Mouse (Mus musculus) heart, embryonic 13.5 days (tissue): ENCODE data around the gene Sema3a. TPM values are rescaled to one million over a fixed set of nuclear protein-coding genes. Genes with fewer than 3 reads are reported as not detected.

Experiments
- ATAC-seq: fragments of 200-750 bp; cut with Nextera tagmentation; 2 replicates; pipeline ENCODE4 v1.8.0; 2017; ENCODE audit warnings: moderate TSS enrichment; ENCODE audit not compliant: insufficient number of reproducible peaks, low FRiP score, low TSS enrichment; ENCODE audit errors: extremely low read depth
- H3K27ac ChIP-seq: fragments of 300-500 bp; sonication (generic); replicated peaks from 2 replicates; pipeline ENCODE4 v1.5.1; 2015; ENCODE audit warnings: moderate library complexity, mild to moderate bottlenecking, inconsistent platforms
- H3K27me3 ChIP-seq: fragments of 300-500 bp; sonication (generic); replicated peaks from 2 replicates; pipeline ENCODE4 v1.6.1; 2015; ENCODE audit warnings: mild to moderate bottlenecking, inconsistent platforms
- H3K36me3 ChIP-seq: fragments of 300-500 bp; sonication (generic); 2 replicates; pipeline ENCODE4 v1.6.1; 2015; ENCODE audit warnings: mild to moderate bottlenecking, inconsistent platforms
- H3K4me1 ChIP-seq: fragments of 300-500 bp; sonication (generic); 2 replicates; pipeline ENCODE4 v1.6.1; 2015; ENCODE audit warnings: inconsistent platforms
- H3K4me2 ChIP-seq: fragments of 300-500 bp; sonication (generic); 2 replicates; pipeline ENCODE4 v1.6.1; 2015; ENCODE audit warnings: inconsistent platforms, mild to moderate bottlenecking, moderate library complexity
- H3K4me3 ChIP-seq: fragments of 300-500 bp; sonication (generic); 2 replicates; pipeline ENCODE4 v1.5.1; 2015; ENCODE audit warnings: moderate library complexity, mild to moderate bottlenecking, inconsistent platforms
- H3K9ac ChIP-seq: fragments of 300-500 bp; sonication (generic); 2 replicates; pipeline ENCODE4 v1.6.1; 2015; ENCODE audit warnings: inconsistent platforms, mild to moderate bottlenecking, moderate library complexity
- H3K9me3 ChIP-seq: fragments of 300-500 bp; sonication (generic); 2 replicates; pipeline ENCODE4 v1.6.1; 2016; ENCODE audit warnings: inconsistent platforms
- WGBS: fragments of 180-500 bp; shearing (Covaris S2); methylation state at CpG from one replicate; pipeline ENCODE4 v1.1.7; 2015; ENCODE audit warnings: mixed read lengths; 5-methylcytosine and 5-hydroxymethylcytosine counted together
- polyA plus RNA-seq: library from polyadenylated mRNA; unstranded; fragments of >200 nt; fragmentation: Nextera tagmentation; extraction: Ambion mirVana; gene quantifications from 2 replicates; pipeline ENCODE4 v1.2.1, GENCODE M21; 2015

Sema3a gene
- polyA plus RNA-seq, 1 experiment from 2014 or later = 14.5 TPM

DNA sequence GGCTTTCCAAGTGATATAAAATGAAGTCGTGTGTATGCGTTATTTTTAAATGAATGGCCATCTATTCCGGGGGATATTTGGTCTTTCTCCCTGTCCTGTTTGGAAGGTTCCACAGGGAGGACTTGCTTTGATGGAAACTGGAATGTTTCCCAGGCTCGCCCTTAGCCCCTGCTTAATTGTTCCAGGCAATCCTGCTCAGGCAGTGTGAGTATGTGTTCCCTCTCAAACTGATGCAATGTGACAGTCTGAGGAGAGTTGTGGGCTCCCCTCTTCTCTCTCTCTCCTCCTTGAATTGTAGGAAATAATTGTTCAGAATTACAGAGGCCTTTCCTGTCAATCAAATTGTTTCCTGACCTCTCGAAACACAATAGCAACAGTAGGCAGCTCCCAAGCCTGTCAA is 202.1 kb downstream of the Sema3a start:
- H3K27me3 ChIP-seq = no peaks in the 10 kb centered on the region
- H3K9me3 ChIP-seq = no peaks in the 10 kb centered on the region
- no peaks in the 10 kb centered on the region for H3K4me1 ChIP-seq
- H3K4me2 ChIP-seq = no peak overlapping the region
- no peak overlapping the region for H3K9ac ChIP-seq
- WGBS = 60% methylated on average over 5 of the region's 5 CpGs
- H3K27ac ChIP-seq = no peak overlapping the region
- H3K36me3 ChIP-seq = no peaks in the 10 kb centered on the region
- ATAC-seq = no peak
- no peak overlapping the region for H3K4me3 ChIP-seq

DNA sequence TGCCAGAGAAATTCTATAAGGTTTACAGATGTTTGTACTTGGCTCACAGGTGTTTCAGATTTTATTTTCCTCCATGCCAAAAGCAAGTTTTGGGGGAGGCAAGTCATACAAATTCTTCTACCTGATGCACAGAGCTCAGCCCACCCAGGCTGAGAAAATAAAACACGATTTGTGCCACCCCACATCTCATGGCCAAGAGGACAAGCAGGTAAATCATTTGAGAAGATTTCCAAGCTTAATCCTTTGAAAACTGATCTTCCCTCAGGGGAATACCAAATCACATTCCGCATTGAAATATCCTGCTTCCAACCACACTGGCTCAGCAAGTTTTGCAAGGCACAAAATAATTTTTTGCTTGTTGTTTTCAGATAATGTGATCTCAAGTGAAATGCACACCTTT is 206.2 kb downstream of the Sema3a start:
- no peak overlapping the region for H3K4me3 ChIP-seq
- H3K9ac ChIP-seq = no peak overlapping the region
- no peak overlapping the region for H3K4me2 ChIP-seq
- H3K4me1 ChIP-seq = no peaks in the 10 kb centered on the region
- no peak overlapping the region for H3K27ac ChIP-seq
- H3K36me3 ChIP-seq = no peaks in the 10 kb centered on the region
- no peaks in the 10 kb centered on the region for H3K9me3 ChIP-seq
- WGBS = 63% methylated on average over 2 of the region's 2 CpGs
- H3K27me3 ChIP-seq = no peaks in the 10 kb centered on the region
- no peak for ATAC-seq

- Histone ChIP-seq H3K9me3 (no peaks in the 10 kb centered on the region), H3K4me2 (no peak overlapping the region), H3K9ac (no peak overlapping the region), H3K27ac (no peak overlapping the region), H3K36me3 (no peaks in the 10 kb centered on the region), H3K4me3 (no peak overlapping the region), H3K4me1 (no peaks in the 10 kb centered on the region), H3K27me3 (no peaks in the 10 kb centered on the region)
- no peak for ATAC-seq
- 71% methylated on average over 1 of the region's 1 CpGs for WGBS
Measured at GRCm38 (mm10) chr5:13337665-13338064, 212.5 kb downstream of the Sema3a start.

DNA sequence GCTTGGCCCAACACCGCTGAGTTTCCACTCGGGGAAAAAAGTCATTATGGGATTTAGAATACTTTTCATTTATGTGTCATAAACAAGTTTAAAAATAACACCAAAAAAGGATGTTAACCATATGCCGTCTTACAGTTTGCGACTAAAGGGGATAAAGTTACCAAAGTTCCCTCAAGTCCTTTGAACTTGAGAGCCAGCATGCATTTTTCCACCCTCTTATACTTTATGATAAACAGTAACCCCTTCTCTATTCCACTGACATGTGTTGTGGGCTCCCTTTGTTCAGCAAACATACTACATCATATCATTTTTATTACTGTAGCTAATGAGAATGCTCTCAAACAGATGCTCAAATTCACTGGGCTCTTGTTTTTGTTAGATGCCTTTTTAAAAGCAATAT is 221.9 kb downstream of the Sema3a start:
- WGBS = 72% methylated on average over 4 of the region's 4 CpGs
- Histone ChIP-seq H3K27ac (no peak overlapping the region), H3K4me2 (no peak overlapping the region), H3K27me3 (no peaks in the 10 kb centered on the region), H3K4me1 (no peaks in the 10 kb centered on the region), H3K9ac (no peak overlapping the region), H3K9me3 (no peaks in the 10 kb centered on the region), H3K36me3 (no peaks in the 10 kb centered on the region), H3K4me3 (no peak overlapping the region)
- no peak for ATAC-seq

DNA sequence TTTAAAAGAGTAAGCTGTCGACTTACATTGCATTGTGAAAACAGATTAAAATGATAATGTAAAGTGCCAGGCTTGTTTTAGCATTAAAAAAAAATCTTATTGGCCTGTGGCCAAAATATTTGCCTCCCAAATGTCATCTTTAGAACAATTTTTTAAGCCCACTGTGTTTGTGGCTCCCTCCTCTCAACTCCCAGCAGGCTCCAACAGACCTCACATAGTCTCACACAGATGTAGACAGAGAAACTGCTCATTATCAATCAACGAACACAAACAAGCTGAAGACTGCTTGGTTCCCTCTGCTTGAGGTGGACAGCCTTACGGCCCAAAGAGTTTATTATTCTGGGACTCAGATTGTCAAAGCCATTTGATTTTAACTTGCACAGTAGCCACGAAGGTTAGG is 226.4 kb downstream of the Sema3a start:
- Histone ChIP-seq H3K36me3 (no peaks in the 10 kb centered on the region), H3K9ac (no peak overlapping the region), H3K27me3 (no peaks in the 10 kb centered on the region), H3K4me2 (no peak overlapping the region), H3K4me3 (no peak overlapping the region), H3K9me3 (no peaks in the 10 kb centered on the region), H3K4me1 (0 out of 2 replicates have a peak, but pooled peaks cover 4% of the 10 kb centered on the region), H3K27ac (no peak overlapping the region)
- 40% methylated on average over 4 of the region's 4 CpGs for WGBS
- ATAC-seq = no peak

- no peak overlapping the region for H3K9ac ChIP-seq
- ATAC-seq = no peak
- no peak overlapping the region for H3K4me3 ChIP-seq
- H3K27me3 ChIP-seq = no peaks in the 10 kb centered on the region
- no peak overlapping the region for H3K4me2 ChIP-seq
- no peaks in the 10 kb centered on the region for H3K36me3 ChIP-seq
- 0 out of 2 replicates have a peak, but pooled peaks cover 4% of the 10 kb centered on the region for H3K4me1 ChIP-seq
- no peak overlapping the region for H3K27ac ChIP-seq
- 53% methylated on average over 1 of the region's 1 CpGs for WGBS
- H3K9me3 ChIP-seq = no peaks in the 10 kb centered on the region
Measured at GRCm38 (mm10) chr5:13352995-13353394, 227.8 kb downstream of the Sema3a start.

DNA sequence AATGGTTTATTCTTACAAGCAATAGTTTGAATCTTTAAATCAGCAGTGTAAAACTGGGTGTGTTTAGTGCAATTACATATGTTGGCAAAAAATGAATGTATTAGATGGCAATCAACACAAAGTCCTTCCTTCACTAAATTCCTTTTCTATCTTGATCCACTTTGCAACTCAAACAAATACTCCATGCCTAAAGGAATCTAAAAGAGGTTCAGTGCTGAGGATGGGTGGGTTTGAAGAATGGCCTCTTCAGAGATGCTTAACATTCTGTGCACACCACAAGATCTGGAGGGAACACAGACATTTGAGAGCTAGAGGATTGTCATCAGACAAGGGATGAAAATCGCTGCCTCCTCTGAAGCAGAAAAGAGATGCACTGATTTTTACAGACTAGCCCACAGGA is 228.3 kb downstream of the Sema3a start:
- Histone ChIP-seq H3K9me3 (no peaks in the 10 kb centered on the region), H3K27me3 (no peaks in the 10 kb centered on the region), H3K4me3 (no peak overlapping the region), H3K9ac (no peak overlapping the region), H3K4me2 (no peak overlapping the region), H3K27ac (no peak overlapping the region), H3K36me3 (no peaks in the 10 kb centered on the region), H3K4me1 (0 out of 2 replicates have a peak, but pooled peaks cover 4% of the 10 kb centered on the region)
- WGBS = 55% methylated on average over 1 of the region's 1 CpGs
- ATAC-seq = no peak

GRCm38 (mm10) chr5:13354913-13355312 is 229.7 kb downstream of the Sema3a start:
- Histone ChIP-seq H3K27ac (no peak overlapping the region), H3K9me3 (no peaks in the 10 kb centered on the region), H3K4me2 (no peak overlapping the region), H3K27me3 (no peaks in the 10 kb centered on the region), H3K4me1 (0 out of 2 replicates have a peak, but pooled peaks cover 4% of the 10 kb centered on the region), H3K9ac (no peak overlapping the region), H3K36me3 (no peaks in the 10 kb centered on the region), H3K4me3 (no peak overlapping the region)
- no peak for ATAC-seq
- WGBS = 80% methylated on average over 1 of the region's 1 CpGs

- Histone ChIP-seq H3K9me3 (no peaks in the 10 kb centered on the region), H3K27me3 (no peaks in the 10 kb centered on the region), H3K4me1 (no peaks in the 10 kb centered on the region), H3K4me2 (no peak overlapping the region), H3K4me3 (no peak overlapping the region), H3K36me3 (no peaks in the 10 kb centered on the region), H3K9ac (no peak overlapping the region), H3K27ac (no peak overlapping the region)
- 40% methylated on average over 4 of the region's 4 CpGs for WGBS
- no peak for ATAC-seq
Measured at GRCm38 (mm10) chr5:13358770-13359169, 233.6 kb downstream of the Sema3a start.

DNA sequence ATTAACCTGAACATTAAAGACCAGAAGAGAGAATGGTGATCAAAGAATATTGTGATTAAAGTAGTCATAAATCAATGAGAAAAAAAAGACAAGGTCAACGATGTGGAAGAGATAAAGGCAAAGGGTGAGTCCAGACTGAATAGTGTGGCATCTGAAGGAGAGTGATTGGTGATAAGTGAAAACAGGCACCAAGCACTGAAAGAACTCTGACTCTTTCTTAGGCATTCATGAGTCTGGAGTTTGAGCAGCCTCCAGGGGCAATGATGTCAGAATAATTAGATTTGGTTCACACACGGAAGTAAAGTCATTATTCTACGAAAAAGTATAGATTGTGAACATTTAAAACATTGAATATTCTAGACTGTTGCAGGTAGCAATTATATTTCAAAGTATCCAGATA is 235.5 kb downstream of the Sema3a start:
- no peak overlapping the region for H3K27ac ChIP-seq
- H3K4me2 ChIP-seq = no peak overlapping the region
- H3K4me1 ChIP-seq = no peaks in the 10 kb centered on the region
- no peak for ATAC-seq
- 46% methylated on average over 3 of the region's 3 CpGs for WGBS
- no peak overlapping the region for H3K4me3 ChIP-seq
- no peaks in the 10 kb centered on the region for H3K36me3 ChIP-seq
- no peaks in the 10 kb centered on the region for H3K9me3 ChIP-seq
- no peak overlapping the region for H3K9ac ChIP-seq
- H3K27me3 ChIP-seq = no peaks in the 10 kb centered on the region

DNA sequence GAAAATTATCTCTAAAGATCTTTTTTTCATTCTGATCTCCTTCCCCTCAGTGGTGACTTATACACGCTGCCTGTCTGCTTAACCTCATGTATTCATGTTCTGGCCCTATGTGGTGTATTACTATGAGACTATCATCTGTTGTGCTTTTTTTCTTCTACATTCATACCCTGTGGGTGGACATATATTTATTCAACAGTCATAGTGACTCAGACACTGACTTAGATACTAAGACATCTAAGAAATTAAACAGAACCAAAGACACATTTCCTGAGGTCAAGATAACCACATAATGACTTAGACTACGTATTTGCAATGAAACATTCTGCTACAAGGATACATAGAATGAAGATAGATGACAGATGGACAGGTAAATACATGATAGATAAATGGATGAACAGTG is 239.9 kb downstream of the Sema3a start:
- WGBS = 71% methylated on average over 2 of the region's 2 CpGs
- Histone ChIP-seq H3K4me3 (no peak overlapping the region), H3K27ac (no peak overlapping the region), H3K4me2 (no peak overlapping the region), H3K9me3 (no peaks in the 10 kb centered on the region), H3K36me3 (no peaks in the 10 kb centered on the region), H3K9ac (no peak overlapping the region), H3K27me3 (no peaks in the 10 kb centered on the region), H3K4me1 (no peaks in the 10 kb centered on the region)
- no peak for ATAC-seq

- no peaks in the 10 kb centered on the region for H3K4me1 ChIP-seq
- 75% methylated on average over 4 of the region's 4 CpGs for WGBS
- H3K27ac ChIP-seq = no peak overlapping the region
- no peak overlapping the region for H3K4me3 ChIP-seq
- H3K27me3 ChIP-seq = no peaks in the 10 kb centered on the region
- ATAC-seq = no peak
- H3K36me3 ChIP-seq = no peaks in the 10 kb centered on the region
- no peak overlapping the region for H3K4me2 ChIP-seq
- H3K9me3 ChIP-seq = no peaks in the 10 kb centered on the region
- H3K9ac ChIP-seq = no peak overlapping the region
Measured at GRCm38 (mm10) chr5:13379223-13379622, 254.0 kb downstream of the Sema3a start.
